Mouse (Mus musculus) neutrophil, adult 65 days (primary cell): Measurements from ENCODE around the gene Simc1. TPM values are rescaled to one million over a fixed set of nuclear protein-coding genes. Genes with fewer than 3 reads are reported as not detected.

ENCODE experiments used
- total RNA-seq: library from RNA; stranded (reverse); gene quantifications from 2 replicates; pipeline ENCODE4 v1.2.4, GENCODE M21; 2023

The Simc1 gene
- 7.0 and 8.7 TPM in 2 replicates for total RNA-seq

GRCm38 (mm10) chr13:54503604-54504521, at the start of gene Simc1:
Gene Simc1 (plus strand): TSS chr13:54503779.

GRCm38 (mm10) chr13:54468098-54469011, 35.2 kb upstream of the Simc1 start, which contains the start of gene Thoc3:
Gene Thoc3 (minus strand): TSS chr13:54468849.

GRCm38 (mm10) chr13:54565201-54565581, 61.6 kb downstream of the Simc1 start, which contains the start of gene 4833439L19Rik:
Gene 4833439L19Rik (minus strand): TSS chr13:54565435.

GRCm38 (mm10) chr13:54574854-54575481, 71.4 kb downstream of the Simc1 start, which contains the start of gene Arl10:
Gene Arl10 (plus strand): TSS chr13:54575015.

GRCm38 (mm10) chr13:54589996-54590951, 86.7 kb downstream of the Simc1 start, which contains the start of the genes Nop16 and Higd2a:
Gene Nop16 (minus strand): TSS chr13:54590090.
Gene Higd2a (plus strand): TSS chr13:54590207.

Other genes starting within 250 kb of the Simc1 start
- gene Cplx2, start 132.4 kb upstream of the Simc1 start, total RNA-seq = 0.73 and 2.3 TPM in 2 replicates
- gene Thoc3, start 34.9 kb upstream of the Simc1 start, total RNA-seq = 16.2 and 18.5 TPM in 2 replicates
- 33.0 and 41.5 TPM in 2 replicates for gene 4833439L19Rik, start 61.7 kb downstream of the Simc1 start, total RNA-seq
- gene Arl10, start 71.2 kb downstream of the Simc1 start, total RNA-seq = 2.4 and 3.3 TPM in 2 replicates
- 4.1 and 5.1 TPM in 2 replicates for gene Nop16, start 86.3 kb downstream of the Simc1 start, total RNA-seq
- 51.2 and 66.0 TPM in 2 replicates for gene Higd2a, start 86.4 kb downstream of the Simc1 start, total RNA-seq
- 5.9 TPM in 2 replicates for gene Cltb, start 107.6 kb downstream of the Simc1 start, total RNA-seq
- gene Faf2, start 118.0 kb downstream of the Simc1 start, total RNA-seq = 45.8 and 53.2 TPM in 2 replicates
- gene Rnf44, start 190.1 kb downstream of the Simc1 start, total RNA-seq = 170 and 203 TPM in 2 replicates
- not detected in 2 replicates for gene Cdhr2, start 197.7 kb downstream of the Simc1 start, total RNA-seq
- gene Gprin1, start 246.1 kb downstream of the Simc1 start, total RNA-seq = not detected in 2 replicates